In the genomic region with DNA sequence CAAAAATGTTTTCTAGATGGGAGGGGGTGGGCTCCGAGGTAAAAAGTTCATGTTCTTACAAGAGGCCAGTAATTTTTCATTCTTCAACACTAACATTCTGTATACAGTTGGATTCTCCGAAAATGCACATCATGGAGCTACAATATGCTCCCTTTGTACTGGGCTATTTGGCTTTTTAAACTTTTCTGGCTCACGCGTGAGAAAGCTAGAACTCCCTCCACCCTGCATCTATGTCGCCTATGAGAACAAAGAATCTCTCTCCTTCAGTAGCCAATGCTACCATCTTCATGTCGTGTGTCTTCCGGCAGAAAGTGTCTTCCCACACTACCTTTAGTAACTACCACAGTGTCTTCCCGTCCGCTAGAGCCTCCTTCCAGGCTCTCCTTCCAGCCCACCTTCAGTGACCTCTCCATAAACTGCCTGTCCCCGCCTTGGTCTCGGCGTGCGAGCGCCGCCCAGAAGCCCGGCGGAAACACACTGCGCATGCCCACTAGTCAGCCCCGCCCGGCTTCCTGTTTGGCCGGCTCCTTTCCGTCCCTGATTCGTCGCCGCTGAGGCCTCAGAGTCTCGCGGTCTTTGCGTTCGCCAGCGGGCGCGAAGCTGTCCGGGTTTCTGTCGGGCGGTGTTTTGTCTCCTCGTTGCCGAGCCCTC, we compare ENCODE assay signal across 8 mouse cellular contexts. TPM values are rescaled to one million over a fixed set of nuclear protein-coding genes. Genes with fewer than 3 reads are reported as not detected.
DNase-seq lines count a peak whose midpoint lies in the region; ATAC-seq lines count a peak whose summit lies in the region.

A gene (plus strand): TSS at position 529 of the 651 bp plus-strand sequence.

- ATAC-seq in inflammation-experienced regulatory T-cells, adult 6 months, result peak; percentile 93
- ATAC-seq in megakaryocyte-erythroid progenitor cell, adult 5-6 weeks (replicated peaks; ENCODE audit: low FRiP score, low TSS enrichment, poor library complexity, severe bottlenecking), result peak; percentile 99

- DNase-seq in adrenal gland, adult (ENCODE audit: inconsistent age in 2 of 2, low spot score in 1 of 2), result peak; percentile 97 to 99
- peak; percentile 98 for DNase-seq in embryo, embryonic 10.5 days (ENCODE audit: low spot score)
- peak; percentile 98 for DNase-seq in gastrocnemius, postnatal 14 days
- peak; percentile 96 to 98 for DNase-seq in left cerebral cortex, postnatal 10 days (ENCODE audit: extremely low spot score in 1 of 2, low spot score in 2 of 2)
- DNase-seq in right cerebral cortex, postnatal 25 days, result peak; percentile 97
- peak; percentile 97 to 98 for DNase-seq in urinary bladder, postnatal 4 days (ENCODE audit: low spot score in 2 of 2)

- intact Hi-C loops in gastrocnemius, postnatal 14 days (cut with DNase I; ENCODE audit: low total_unique reads), result no loop called here
- intact Hi-C loops in left cerebral cortex, postnatal 10 days (cut with DNase I), result no loop called here

RNA-seq across cellular contexts. Expression of the gene that starts here (rescaled TPM):
- total RNA-seq in gastrocnemius, postnatal 14 days (2021), result 10 to 100 TPM; 15.5 to 17.0 TPM
- polyA plus RNA-seq in inflammation-experienced regulatory T-cells, adult 6 months (2017; shearing (Covaris generic)), result 10 to 100 TPM; 53.5 to 69.3 (median 67.3) TPM
- 10 to 100 TPM; 34.1 to 36.4 TPM for total RNA-seq in left cerebral cortex, postnatal 10 days (2021)
- total RNA-seq in megakaryocyte-erythroid progenitor cell, adult 5-6 weeks (2014; fragmentation: Nextera tagmentation), result 107 and 131 TPM in 2 replicates
- 120 and 173 TPM in 2 replicates for total RNA-seq in megakaryocyte-erythroid progenitor cell, adult 5-6 weeks (2017)

Comparison
In these comparisons a context has a peak if more than half of its experiments do, and no peak if none do; other contexts are left out.
1. Peak in every context shown above with its lines: DNase-seq and ATAC-seq.